Mouse (Mus musculus) forebrain, embryonic 16.5 days (tissue): ENCODE results near the gene Rfx1. TPM values are rescaled to one million over a fixed set of nuclear protein-coding genes. Genes with fewer than 3 reads are reported as not detected.

ENCODE experiments used
- ATAC-seq: fragments of 200-750 bp; cut with Nextera tagmentation; 2 replicates; pipeline ENCODE4 v1.8.0; 2017; ENCODE audit warnings: mild to moderate bottlenecking, moderate library complexity
- H3K27ac ChIP-seq: fragments of 300-500 bp; sonication (generic); 2 replicates; pipeline ENCODE4 v1.5.1; 2014; ENCODE audit warnings: low read length, control low read depth
- H3K27me3 ChIP-seq: fragments of 300-500 bp; sonication (generic); replicated peaks from 2 replicates; pipeline ENCODE4 v1.6.1; 2014; ENCODE audit warnings: low read length; ENCODE audit not compliant: control insufficient read depth, insufficient read depth
- H3K36me3 ChIP-seq: fragments of 300-500 bp; sonication (generic); 2 replicates; pipeline ENCODE4 v1.6.1; 2014; ENCODE audit not compliant: control insufficient read depth, insufficient read depth
- H3K4me1 ChIP-seq: fragments of 300-500 bp; sonication (generic); replicated peaks from 2 replicates; pipeline ENCODE4 v1.6.1; 2014; ENCODE audit warnings: low read length; ENCODE audit not compliant: control insufficient read depth, insufficient read depth
- H3K4me2 ChIP-seq: fragments of 300-500 bp; sonication (generic); 2 replicates; pipeline ENCODE4 v1.6.1; 2014; ENCODE audit warnings: mild to moderate bottlenecking, low read length, control low read depth
- H3K4me3 ChIP-seq: fragments of 300-500 bp; sonication (generic); replicated peaks from 2 replicates; pipeline ENCODE4 v1.5.1; 2014; ENCODE audit warnings: mild to moderate bottlenecking, low read length, control low read depth
- H3K9ac ChIP-seq: fragments of 300-500 bp; sonication (generic); replicated peaks from 2 replicates; pipeline ENCODE4 v1.6.1; 2014; ENCODE audit warnings: low read depth, low read length, control low read depth
- H3K9me3 ChIP-seq: fragments of 300-500 bp; sonication (generic); 2 replicates; pipeline ENCODE4 v1.6.1; 2016; ENCODE audit warnings: low read length; ENCODE audit not compliant: control insufficient read depth
- WGBS: fragments of 180-500 bp; shearing (Covaris S2); extraction: QIAGEN DNeasy Blood & Tissue Kit; methylation state at CpG from one replicate; pipeline ENCODE4 v1.1.7; 2014; 5-methylcytosine and 5-hydroxymethylcytosine counted together
- microRNA counts: library from miRNA; unstranded; fragments of <30 nt; microRNA quantifications from one replicate; lab custom pipeline; 2016
- microRNA-seq: library from miRNA; unstranded; fragments of <30 nt; microRNA quantifications from one replicate; pipeline ENCODE4, GENCODE M21; 2017
- polyA plus RNA-seq: library from polyadenylated mRNA; unstranded; fragments of >200 nt; fragmentation: Nextera tagmentation; extraction: Ambion mirVana; gene quantifications from 2 replicates; pipeline ENCODE4 v1.2.1, GENCODE M21; 2015

Rfx1 gene
- polyA plus RNA-seq, 1 experiment from 2014 or later, result 11.3 TPM

- 96% methylated on average over 3 of the region's 3 CpGs for WGBS
These were observed 71.2 kb downstream of the Rfx1 start for GRCm38 (mm10) chr8:84137848-84138247.

GRCm38 (mm10) chr8:84140838-84141237 lies 74.2 kb downstream of the Rfx1 start:
- Histone ChIP-seq H3K4me2 (no peak overlapping the region), H3K4me3 (no peak overlapping the region), H3K36me3 (peaks cover 44% of the 10 kb centered on the region), H3K9ac (no peak overlapping the region), H3K27ac (no peak overlapping the region), H3K27me3 (no peaks in the 10 kb centered on the region), H3K4me1 (no peaks in the 10 kb centered on the region), H3K9me3 (no peaks in the 10 kb centered on the region)
- 91% methylated on average over 4 of the region's 4 CpGs for WGBS
- no peak for ATAC-seq

More at GRCm38 (mm10) chr8:84137848-84138247, 71.2 kb downstream of the Rfx1 start:
- Histone ChIP-seq H3K9ac (no peak overlapping the region), H3K9me3 (no peaks in the 10 kb centered on the region), H3K4me3 (no peak overlapping the region), H3K27ac (no peak overlapping the region), H3K36me3 (peaks cover 44% of the 10 kb centered on the region), H3K4me2 (no peak overlapping the region), H3K4me1 (no peaks in the 10 kb centered on the region), H3K27me3 (no peaks in the 10 kb centered on the region)
- ATAC-seq, result no peak

GRCm38 (mm10) chr8:84144636-84145245 lies 78.1 kb downstream of the Rfx1 start:
- peaks cover 31% of the 10 kb centered on the region for H3K36me3 ChIP-seq
- peaks cover 22% of the 10 kb centered on the region for H3K4me1 ChIP-seq

More at GRCm38 (mm10) chr8:84144636-84145245, 78.1 kb downstream of the Rfx1 start:
- no peak overlapping the region for H3K4me2 ChIP-seq
- no peaks in the 10 kb centered on the region for H3K9me3 ChIP-seq
- no peak overlapping the region for H3K27ac ChIP-seq
- no peak for ATAC-seq
- no peaks in the 10 kb centered on the region for H3K27me3 ChIP-seq
- no peak overlapping the region for H3K4me3 ChIP-seq
- H3K9ac ChIP-seq, result no peak overlapping the region
- 95% methylated on average over 8 of the region's 8 CpGs for WGBS

MicroRNAs encoded within 50 kb of the gene (microRNA counts, 519-probe panel; counts per million panel counts)
- microRNA mmu-miR-709 (lab: Ali Mortazavi, UCI), result 2,100 counts per million, percentile 35 among the panel's probes with 10 or more counts

Small RNA genes within 50 kb of the gene (microRNA-seq; reads per million reads assigned to microRNA genes)
- gene Mir709, result not detected

Other genes starting within 250 kb of the Rfx1 start
- gene Adgrl1, start 166.7 kb upstream of the Rfx1 start, polyA plus RNA-seq, result 57.4 and 60.4 TPM in 2 replicates
- gene Gm10644, start 111.6 kb upstream of the Rfx1 start, polyA plus RNA-seq, result 0.63 and 1.3 TPM in 2 replicates
- gene Asf1b, start 111.3 kb upstream of the Rfx1 start, polyA plus RNA-seq, result 14.8 and 19.5 TPM in 2 replicates
- 164 TPM in 2 replicates for gene Prkaca, start 93.8 kb upstream of the Rfx1 start, polyA plus RNA-seq
- gene Samd1, start 69.2 kb upstream of the Rfx1 start, polyA plus RNA-seq, result 8.1 and 9.7 TPM in 2 replicates
- gene 1700067K01Rik, start 65.3 kb upstream of the Rfx1 start, polyA plus RNA-seq, result 1.1 and 1.3 TPM in 2 replicates
- not detected in 2 replicates for gene 2210011C24Rik, start 54.7 kb upstream of the Rfx1 start, polyA plus RNA-seq
- 2.0 and 3.0 TPM in 2 replicates for gene Palm3, start 45.4 kb upstream of the Rfx1 start, polyA plus RNA-seq
- gene Il27ra, start 24.2 kb upstream of the Rfx1 start, polyA plus RNA-seq, result 0.65 and 0.79 TPM in 2 replicates
- gene Rln3, start 21.8 kb upstream of the Rfx1 start, polyA plus RNA-seq, result not detected in 2 replicates
- 1.0 and 1.1 TPM in 2 replicates for gene Gm10643, start 1.7 kb upstream of the Rfx1 start, polyA plus RNA-seq
- gene Dcaf15, start 37.9 kb downstream of the Rfx1 start, polyA plus RNA-seq, result 16.0 and 20.6 TPM in 2 replicates
- gene Podnl1, start 59.2 kb downstream of the Rfx1 start, polyA plus RNA-seq, result 0.31 and 0.38 TPM in 2 replicates
- gene Cc2d1a, start 81.1 kb downstream of the Rfx1 start, polyA plus RNA-seq, result 35.4 and 43.8 TPM in 2 replicates
- gene 4930432K21Rik, start 81.2 kb downstream of the Rfx1 start, polyA plus RNA-seq, result 2.6 and 3.5 TPM in 2 replicates
- gene Nanos3, start 118.4 kb downstream of the Rfx1 start, polyA plus RNA-seq, result 3.2 and 4.7 TPM in 2 replicates
- gene Zswim4, start 170.2 kb downstream of the Rfx1 start, polyA plus RNA-seq, result 40.1 and 41.8 TPM in 2 replicates
- 214 and 231 TPM in 2 replicates for gene D8Ertd738e, start 182.9 kb downstream of the Rfx1 start, polyA plus RNA-seq
- gene Mri1, start 190.5 kb downstream of the Rfx1 start, polyA plus RNA-seq, result 46.5 and 57.1 TPM in 2 replicates
- 26.8 and 31.0 TPM in 2 replicates for gene Ccdc130, start 203.5 kb downstream of the Rfx1 start, polyA plus RNA-seq